Mouse (Mus musculus) lung, postnatal 10 days (tissue): ENCODE data around the gene Agap2.

ENCODE experiments used
- DNase-seq: peaks from one replicate; pipeline ENCODE4 v3.0.0; 2021

Gene Agap2

GRCm38 (mm10) chr10:127078001-127078676 lies 3.1 kb downstream of the Agap2 start:
- DNase-seq = no peak

- DNase-seq = no peak
Measured at GRCm38 (mm10) chr10:127078677-127079575, 3.8 kb downstream of the Agap2 start.

- DNase-seq = peak; percentile 37
Measured at GRCm38 (mm10) chr10:127079665-127080391, 4.7 kb downstream of the Agap2 start.

- DNase-seq = no peak
Measured at GRCm38 (mm10) chr10:127080901-127081780, 6.1 kb downstream of the Agap2 start.

- no peak for DNase-seq
Measured at GRCm38 (mm10) chr10:127081996-127082620, 7.0 kb downstream of the Agap2 start.

GRCm38 (mm10) chr10:127083292-127083914 lies 8.3 kb downstream of the Agap2 start:
- DNase-seq = no peak

- no peak for DNase-seq
Measured at GRCm38 (mm10) chr10:127083915-127084306, 8.8 kb downstream of the Agap2 start.

GRCm38 (mm10) chr10:127085052-127085451 lies 10.0 kb downstream of the Agap2 start:
- no peak for DNase-seq

- no peak for DNase-seq
Measured at GRCm38 (mm10) chr10:127085633-127086032, 10.5 kb downstream of the Agap2 start.

- DNase-seq = peak; percentile 75
Measured at GRCm38 (mm10) chr10:127090560-127091411, 15.7 kb downstream of the Agap2 start.

- DNase-seq = peak; percentile 56
Measured at GRCm38 (mm10) chr10:127091507-127092396, 16.7 kb downstream of the Agap2 start.

- no peak for DNase-seq
Measured at GRCm38 (mm10) chr10:127092742-127093141, 17.7 kb downstream of the Agap2 start.

- peak; percentile 68 for DNase-seq
Measured at GRCm38 (mm10) chr10:127094382-127094802, 19.3 kb downstream of the Agap2 start.

GRCm38 (mm10) chr10:127098514-127098913 lies 23.4 kb downstream of the Agap2 start:
- DNase-seq = no peak

- no peak for DNase-seq
Measured at GRCm38 (mm10) chr10:127099191-127099590, 24.1 kb downstream of the Agap2 start.

- DNase-seq = no peak
Measured at GRCm38 (mm10) chr10:127099868-127100267, 24.8 kb downstream of the Agap2 start.

- DNase-seq = no peak
Measured at GRCm38 (mm10) chr10:127100414-127100813, 25.3 kb downstream of the Agap2 start.

GRCm38 (mm10) chr10:127101151-127101550 lies 26.1 kb downstream of the Agap2 start:
- DNase-seq = no peak

GRCm38 (mm10) chr10:127103631-127104030 lies 28.5 kb downstream of the Agap2 start:
- no peak for DNase-seq
